Mouse (Mus musculus) embryonic facial prominence, embryonic 12.5 days (tissue): ENCODE results near the gene Cdc37l1. TPM values are rescaled to one million over a fixed set of nuclear protein-coding genes. Genes with fewer than 3 reads are reported as not detected.
A peak's percentile ranks its signal among the peaks of the same experiment; 100 is the strongest.

Experiments
- ATAC-seq: fragments of 200-750 bp; cut with Nextera tagmentation; 2 replicates; pipeline ENCODE4 v1.8.0; 2017; ENCODE audit not compliant: insufficient number of reproducible peaks, insufficient read depth, low FRiP score, low TSS enrichment
- H3K27ac ChIP-seq: fragments of 300-500 bp; sonication (generic); 2 replicates; pipeline ENCODE4 v1.5.1; 2016; ENCODE audit warnings: mild to moderate bottlenecking
- H3K27me3 ChIP-seq: fragments of 300-500 bp; sonication (generic); 2 replicates; pipeline ENCODE4 v1.6.1; 2016; ENCODE audit warnings: mild to moderate bottlenecking, moderate library complexity
- H3K36me3 ChIP-seq: fragments of 300-500 bp; sonication (generic); 2 replicates; pipeline ENCODE4 v1.6.1; 2016; ENCODE audit warnings: mild to moderate bottlenecking
- H3K4me1 ChIP-seq: fragments of 300-500 bp; sonication (generic); 2 replicates; pipeline ENCODE4 v1.6.1; 2016
- H3K4me2 ChIP-seq: fragments of 300-500 bp; sonication (generic); replicated peaks from 2 replicates; pipeline ENCODE4 v1.6.1; 2016; ENCODE audit warnings: mild to moderate bottlenecking, moderate library complexity
- H3K4me3 ChIP-seq: fragments of 300-500 bp; sonication (generic); 2 replicates; pipeline ENCODE4 v1.5.1; 2016; ENCODE audit warnings: mild to moderate bottlenecking
- H3K9ac ChIP-seq: fragments of 300-500 bp; sonication (generic); 2 replicates; pipeline ENCODE4 v1.6.1; 2016; ENCODE audit warnings: mild to moderate bottlenecking, moderate library complexity
- H3K9me3 ChIP-seq: fragments of 300-500 bp; sonication (generic); 2 replicates; pipeline ENCODE4 v1.6.1; 2016; ENCODE audit warnings: mild to moderate bottlenecking, moderate library complexity
- WGBS: fragments of 180-500 bp; shearing (Covaris S2); methylation state at CpG from one replicate; pipeline ENCODE4 v1.1.7; 2016; 5-methylcytosine and 5-hydroxymethylcytosine counted together
- polyA plus RNA-seq: library from polyadenylated mRNA; unstranded; fragments of >200 nt; fragmentation: Nextera tagmentation; extraction: Ambion mirVana; gene quantifications from 2 replicates; pipeline ENCODE4 v1.2.1, GENCODE M21; 2016

Gene Cdc37l1
- polyA plus RNA-seq, 1 experiment from 2014 or later, result 48.3 TPM

- no peak overlapping the region for H3K9ac ChIP-seq
- ATAC-seq, result no peak
Measured at GRCm38 (mm10) chr19:29009046-29009445, 18.9 kb downstream of the Cdc37l1 start.

GRCm38 (mm10) chr19:29011355-29011990, 21.3 kb downstream of the Cdc37l1 start:
- no peaks in the 10 kb centered on the region for H3K27me3 ChIP-seq
- no peak overlapping the region for H3K9ac ChIP-seq
- H3K9me3 ChIP-seq, result no peaks in the 10 kb centered on the region
- H3K27ac ChIP-seq, result no peak overlapping the region
- WGBS, result 88% methylated on average over 12 of the region's 12 CpGs
- no peak overlapping the region for H3K4me2 ChIP-seq
- H3K36me3 ChIP-seq, result peaks cover 55% of the 10 kb centered on the region
- H3K4me3 ChIP-seq, result no peak overlapping the region
- no peaks in the 10 kb centered on the region for H3K4me1 ChIP-seq
- no peak for ATAC-seq

More at GRCm38 (mm10) chr19:29009046-29009445, 18.9 kb downstream of the Cdc37l1 start:
- Histone ChIP-seq H3K4me3 (no peak overlapping the region), H3K27me3 (no peaks in the 10 kb centered on the region), H3K27ac (no peak overlapping the region), H3K4me2 (no peak overlapping the region), H3K9me3 (no peaks in the 10 kb centered on the region), H3K4me1 (no peaks in the 10 kb centered on the region), H3K36me3 (peaks cover 44% of the 10 kb centered on the region)
- 92% methylated on average over 11 of the region's 11 CpGs for WGBS

GRCm38 (mm10) chr19:29014466-29015055, 24.4 kb downstream of the Cdc37l1 start:
- no peak for ATAC-seq
- no peaks in the 10 kb centered on the region for H3K9me3 ChIP-seq
- H3K4me3 ChIP-seq, result no peak overlapping the region
- 78% methylated on average over 5 of the region's 5 CpGs for WGBS
- H3K27me3 ChIP-seq, result no peaks in the 10 kb centered on the region
- H3K4me2 ChIP-seq, result no peak overlapping the region
- H3K36me3 ChIP-seq, result peaks cover 55% of the 10 kb centered on the region
- H3K27ac ChIP-seq, result no peak overlapping the region
- H3K9ac ChIP-seq, result no peak overlapping the region
- H3K4me1 ChIP-seq, result no peaks in the 10 kb centered on the region

- Histone ChIP-seq H3K9me3 (no peaks in the 10 kb centered on the region), H3K9ac (no peak overlapping the region), H3K4me3 (no peak overlapping the region), H3K27me3 (no peaks in the 10 kb centered on the region), H3K27ac (no peak overlapping the region), H3K36me3 (peaks cover 60% of the 10 kb centered on the region), H3K4me1 (no peaks in the 10 kb centered on the region), H3K4me2 (no peak overlapping the region)
- no peak for ATAC-seq
- WGBS, result 83% methylated on average over 8 of the region's 8 CpGs
Measured at GRCm38 (mm10) chr19:29015410-29016203, 25.5 kb downstream of the Cdc37l1 start.

- no peak overlapping the region for H3K27ac ChIP-seq
- WGBS, result 76% methylated on average over 5 of the region's 5 CpGs
- H3K36me3 ChIP-seq, result peaks cover 59% of the 10 kb centered on the region
Measured at GRCm38 (mm10) chr19:29016204-29016765, 26.1 kb downstream of the Cdc37l1 start.

GRCm38 (mm10) chr19:29016786-29017185, 26.6 kb downstream of the Cdc37l1 start:
- Histone ChIP-seq H3K9me3 (no peaks in the 10 kb centered on the region), H3K27ac (no peak overlapping the region), H3K4me1 (no peaks in the 10 kb centered on the region), H3K4me2 (no peak overlapping the region), H3K36me3 (peaks cover 59% of the 10 kb centered on the region), H3K9ac (no peak overlapping the region), H3K4me3 (no peak overlapping the region), H3K27me3 (no peaks in the 10 kb centered on the region)
- ATAC-seq, result no peak
- 87% methylated on average over 5 of the region's 5 CpGs for WGBS

More at GRCm38 (mm10) chr19:29016204-29016765, 26.1 kb downstream of the Cdc37l1 start:
- Histone ChIP-seq H3K9me3 (no peaks in the 10 kb centered on the region), H3K27me3 (no peaks in the 10 kb centered on the region), H3K4me1 (no peaks in the 10 kb centered on the region), H3K4me3 (no peak overlapping the region), H3K4me2 (no peak overlapping the region), H3K9ac (no peak overlapping the region)
- no peak for ATAC-seq

- no peak for ATAC-seq
- Histone ChIP-seq H3K27ac (no peak overlapping the region), H3K4me3 (no peak overlapping the region), H3K9me3 (no peaks in the 10 kb centered on the region), H3K27me3 (no peaks in the 10 kb centered on the region), H3K9ac (no peak overlapping the region), H3K4me1 (no peaks in the 10 kb centered on the region), H3K36me3 (peaks cover 58% of the 10 kb centered on the region), H3K4me2 (no peak overlapping the region)
- WGBS, result 91% methylated on average over 3 of the region's 3 CpGs
Measured at GRCm38 (mm10) chr19:29019647-29020046, 29.5 kb downstream of the Cdc37l1 start.

- Histone ChIP-seq H3K27me3 (no peaks in the 10 kb centered on the region), H3K9me3 (no peaks in the 10 kb centered on the region), H3K4me3 (no peak overlapping the region), H3K4me1 (no peaks in the 10 kb centered on the region), H3K9ac (no peak overlapping the region), H3K4me2 (no peak overlapping the region), H3K36me3 (peaks cover 67% of the 10 kb centered on the region), H3K27ac (no peak overlapping the region)
- WGBS, result 92% methylated on average over 7 of the region's 7 CpGs
- ATAC-seq, result no peak
Measured at GRCm38 (mm10) chr19:29021754-29022345, 31.7 kb downstream of the Cdc37l1 start.

GRCm38 (mm10) chr19:29024391-29024947, 34.3 kb downstream of the Cdc37l1 start:
- Histone ChIP-seq H3K36me3 (peaks cover 57% of the 10 kb centered on the region), H3K27ac (0 out of 2 replicates have a peak overlapping the region, but pooled peaks have one; percentile 9), H3K4me2 (no peak overlapping the region), H3K9me3 (no peaks in the 10 kb centered on the region), H3K27me3 (no peaks in the 10 kb centered on the region), H3K4me1 (no peaks in the 10 kb centered on the region), H3K4me3 (no peak overlapping the region), H3K9ac (no peak overlapping the region)
- ATAC-seq, result no peak
- 67% methylated on average over 11 of the region's 11 CpGs for WGBS

- no peak overlapping the region for H3K4me2 ChIP-seq
- no peaks in the 10 kb centered on the region for H3K4me1 ChIP-seq
- H3K27ac ChIP-seq, result no peak overlapping the region
- peaks cover 37% of the 10 kb centered on the region for H3K36me3 ChIP-seq
- no peak for ATAC-seq
- no peaks in the 10 kb centered on the region for H3K9me3 ChIP-seq
- 92% methylated on average over 3 of the region's 3 CpGs for WGBS
- no peaks in the 10 kb centered on the region for H3K27me3 ChIP-seq
- H3K9ac ChIP-seq, result no peak overlapping the region
- no peak overlapping the region for H3K4me3 ChIP-seq
Measured at GRCm38 (mm10) chr19:29031788-29032187, 41.6 kb downstream of the Cdc37l1 start.

GRCm38 (mm10) chr19:29032662-29033061, 42.5 kb downstream of the Cdc37l1 start:
- Histone ChIP-seq H3K27me3 (no peaks in the 10 kb centered on the region), H3K27ac (no peak overlapping the region), H3K36me3 (peaks cover 33% of the 10 kb centered on the region), H3K9me3 (no peaks in the 10 kb centered on the region), H3K9ac (no peak overlapping the region), H3K4me1 (no peaks in the 10 kb centered on the region), H3K4me2 (no peak overlapping the region), H3K4me3 (no peak overlapping the region)
- no peak for ATAC-seq
